14 mouse cellular contexts compared by ENCODE assay signal in the genomic region with DNA sequence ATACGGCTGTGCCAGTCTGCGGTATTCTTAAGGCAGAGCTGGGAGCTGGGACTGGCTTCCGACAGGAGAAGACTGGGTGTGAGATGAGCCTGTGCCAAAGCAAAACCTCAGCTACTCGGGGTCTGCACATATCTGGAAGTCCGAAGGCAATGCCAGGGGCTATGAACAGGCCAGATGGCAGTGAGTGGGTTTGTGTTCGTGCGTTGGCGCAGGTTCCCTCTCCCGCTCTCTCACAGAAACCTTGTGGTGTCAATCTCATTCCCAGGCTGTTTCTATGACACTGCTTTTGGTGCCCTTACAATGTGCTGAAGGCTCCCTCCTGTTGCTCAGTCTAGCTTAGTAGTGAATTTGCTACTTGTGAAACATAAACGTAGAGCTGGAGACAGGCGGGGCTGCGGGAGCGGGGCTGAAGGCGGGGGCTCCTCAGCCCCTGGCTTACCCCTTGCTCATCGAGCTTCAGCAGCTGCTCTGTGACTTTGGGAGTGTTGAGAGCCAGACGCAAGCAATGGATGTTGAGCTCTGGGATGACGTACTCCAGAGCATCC.
DNase-seq lines count a peak whose midpoint lies in the region; ATAC-seq lines count a peak whose summit lies in the region.
"Had no signal": no experiment of that assay in that cellular context is flagged by ENCODE, and none has a peak within 500 bp of the region (broad histone marks: within the 10 kb centered on the region; RNA-seq: fewer than 3 reads in every experiment).

No protein-coding gene starts in this region.

- no peak overlapping the region for H3K4me3 ChIP-seq in intestine, embryonic 16.5 days (ENCODE audit: low read length)
- H3K4me3 ChIP-seq: heart, embryonic 10.5 days; left cerebral cortex, adult 2 months; liver, embryonic 13.5 days had no signal

- H3K4me1 ChIP-seq in intestine, embryonic 16.5 days (ENCODE audit: control insufficient read depth, insufficient read depth, low read length) = peaks cover 9% of the 10 kb centered on the region; the same call in 1 of the 2 replicates

- H3K4me2 ChIP-seq in intestine, embryonic 16.5 days (ENCODE audit: low read depth, low read length) = no peak overlapping the region
- H3K4me2 ChIP-seq: liver, embryonic 13.5 days had no signal

- ATAC-seq in intestine, embryonic 16.5 days = peak; percentile 29; the same call in 1 of the 2 replicates
- ATAC-seq: activated CD4-positive, CD25-positive, alpha-beta regulatory T cell, adult 4 months had no signal

- DNase-seq in cerebellum, postnatal 10 days = peak; percentile 90 to 94
- no peak for DNase-seq in cerebellum, adult 8-10 months
- DNase-seq in left cerebral cortex, adult 18-20 months (ENCODE audit: low spot score in 2 of 2) = peak; percentile 45 to 61
- no peak for DNase-seq in left cerebral cortex, adult 11 months (ENCODE audit: low spot score)
- DNase-seq in right cerebral cortex, postnatal 10 days (ENCODE audit: low spot score in 2 of 2) = peak; percentile 70 to 84
- DNase-seq in yolk sac, embryonic 10.5 days (ENCODE audit: low spot score) = no peak
- DNase-seq in lung, postnatal 4 days = no peak
- DNase-seq: kidney, adult 18-20 months; liver, embryonic 13.5 days had no signal

- H3K9me3 ChIP-seq in intestine, embryonic 16.5 days (ENCODE audit: control insufficient read depth, low read length) = no peaks in the 10 kb centered on the region
- H3K9me3 ChIP-seq: G1E; heart, embryonic 10.5 days; liver, embryonic 13.5 days had no signal

- peaks cover 14% of the 10 kb centered on the region for H3K36me3 ChIP-seq in intestine, embryonic 16.5 days (ENCODE audit: control insufficient read depth, insufficient read depth, low read length)

- H3K9ac ChIP-seq in intestine, embryonic 16.5 days (ENCODE audit: low read depth, low read length) = no peak overlapping the region
- H3K9ac ChIP-seq: liver, embryonic 13.5 days had no signal

- H3K27me3 ChIP-seq in intestine, embryonic 16.5 days (replicated peaks; ENCODE audit: control insufficient read depth, insufficient read depth, low read length) = no peaks in the 10 kb centered on the region
- H3K27me3 ChIP-seq: liver, embryonic 13.5 days had no signal

- WGBS in intestine, embryonic 16.5 days = 68% methylated on average over 17 of the region's 17 CpGs

- no peak overlapping the region for H3K27ac ChIP-seq in intestine, embryonic 16.5 days (ENCODE audit: low read length)
- H3K27ac ChIP-seq: heart, embryonic 10.5 days; left cerebral cortex, adult 2 months; liver, embryonic 13.5 days had no signal

Comparison
In these comparisons a context has a peak if more than half of its experiments do, and no peak if none do; other contexts are left out.
1. DNase-seq: peak in cerebellum, postnatal 10 days (2 of 2), left cerebral cortex, adult 18-20 months (2 of 2) and right cerebral cortex, postnatal 10 days (2 of 2); none in cerebellum, adult 8-10 months (single experiment), left cerebral cortex, adult 11 months (single experiment), yolk sac, embryonic 10.5 days (single experiment) and lung, postnatal 4 days (0 of 2).